Mouse (Mus musculus) WW6 (cell line): ENCODE results near the gene Fancd2.

Experiments used
- DNase-seq: peaks from one replicate; pipeline ENCODE4 v3.0.0-alpha.2; 2013; ENCODE audit warnings: low read depth, low spot score

The Fancd2 gene

DNA sequence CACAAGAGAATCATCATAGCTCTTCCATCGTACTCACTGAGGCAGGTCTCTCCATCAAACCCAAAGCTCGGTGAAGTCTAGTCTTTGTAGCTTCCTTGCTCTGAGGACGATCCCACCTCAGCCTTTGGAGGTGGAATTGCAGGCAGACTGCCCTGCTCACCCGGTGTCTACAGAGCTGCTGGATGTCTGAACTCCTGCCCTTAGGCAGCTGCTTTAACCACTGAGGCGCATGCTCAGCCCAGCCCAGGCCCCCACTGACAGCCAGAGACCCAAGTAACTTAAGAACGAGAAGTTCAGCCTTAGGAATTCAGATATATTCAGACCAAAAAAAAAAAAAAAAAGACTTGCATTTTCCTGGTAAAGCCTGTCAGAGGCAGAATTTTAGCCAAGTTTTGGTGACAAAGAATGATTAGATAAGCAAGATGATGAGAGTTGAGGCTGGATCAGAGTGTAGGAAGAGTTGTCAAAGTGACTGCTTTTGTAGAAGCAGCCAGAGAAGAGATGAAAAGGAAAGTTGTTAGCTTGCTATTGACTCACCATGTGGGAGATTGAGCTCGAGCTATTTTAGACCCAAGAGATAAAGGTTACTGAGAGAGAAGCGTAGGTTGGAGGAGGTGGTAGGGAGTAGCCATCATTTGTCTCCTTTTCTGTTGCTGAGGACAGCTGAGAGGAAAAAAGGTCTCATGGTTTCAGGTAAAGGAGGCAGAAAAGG is 80.9 kb downstream of the Fancd2 start:
- DNase-seq, result no peak

DNA sequence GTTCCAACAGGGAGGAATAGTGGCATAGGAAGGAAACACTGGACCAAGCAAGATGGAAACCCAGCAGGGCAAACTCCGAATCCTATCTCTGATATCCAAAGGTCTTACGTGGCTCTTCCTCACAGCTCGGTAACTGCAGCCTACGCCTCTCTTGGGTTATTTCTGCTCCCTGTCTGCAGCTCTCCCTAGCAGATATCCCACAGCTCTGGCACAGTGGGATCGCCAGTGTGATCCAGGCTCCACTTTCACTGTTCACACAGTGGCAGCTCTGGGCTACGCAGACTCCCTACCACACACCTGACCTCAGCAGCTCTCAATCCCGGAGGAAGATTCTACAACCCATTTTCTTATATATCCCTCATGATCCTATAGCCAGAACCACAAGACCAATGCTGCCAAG is 82.7 kb downstream of the Fancd2 start:
- DNase-seq, result no peak

DNA sequence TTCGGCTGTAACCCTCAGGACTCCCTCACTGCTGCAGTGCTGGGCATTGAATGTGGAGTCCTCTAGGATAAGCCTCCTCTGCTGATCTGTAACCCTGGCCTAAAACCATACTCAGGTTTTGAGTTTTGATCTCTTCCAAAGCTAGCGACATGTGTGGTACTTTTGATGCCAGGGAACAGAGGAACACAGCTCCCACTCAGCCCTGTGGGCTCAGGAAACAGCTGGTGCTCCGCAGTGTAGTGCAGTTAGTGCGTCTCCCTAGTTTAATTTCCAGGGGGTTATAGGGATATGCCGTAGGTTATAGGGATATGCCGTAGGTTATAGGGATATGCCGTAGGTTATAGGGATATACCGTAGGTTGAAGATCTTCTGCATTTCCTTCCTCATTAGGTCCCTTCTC is 83.5 kb downstream of the Fancd2 start:
- no peak for DNase-seq

DNA sequence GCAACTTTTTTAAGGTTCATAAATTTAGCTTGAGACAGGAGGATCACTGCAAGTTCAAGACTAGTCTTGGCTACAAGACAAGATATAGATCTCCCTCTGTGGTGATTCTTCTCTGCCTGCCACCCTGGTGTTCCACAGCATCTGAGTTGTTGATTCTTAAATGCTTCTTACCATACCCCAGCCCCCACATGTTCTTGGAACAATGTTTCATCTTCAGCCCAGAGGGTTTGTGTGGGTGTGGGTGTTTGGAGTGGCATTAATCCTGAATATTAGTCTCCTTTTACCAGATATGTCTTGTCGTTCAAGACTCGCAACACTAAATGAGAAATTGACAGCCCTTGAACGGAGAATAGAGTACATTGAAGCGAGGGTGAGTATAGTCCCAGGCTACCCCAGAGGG is 84.0 kb downstream of the Fancd2 start:
- DNase-seq, result no peak

- no peak for DNase-seq
Measured at GRCm38 (mm10) chr6:113623386-113623785, 91.9 kb downstream of the Fancd2 start.

DNA sequence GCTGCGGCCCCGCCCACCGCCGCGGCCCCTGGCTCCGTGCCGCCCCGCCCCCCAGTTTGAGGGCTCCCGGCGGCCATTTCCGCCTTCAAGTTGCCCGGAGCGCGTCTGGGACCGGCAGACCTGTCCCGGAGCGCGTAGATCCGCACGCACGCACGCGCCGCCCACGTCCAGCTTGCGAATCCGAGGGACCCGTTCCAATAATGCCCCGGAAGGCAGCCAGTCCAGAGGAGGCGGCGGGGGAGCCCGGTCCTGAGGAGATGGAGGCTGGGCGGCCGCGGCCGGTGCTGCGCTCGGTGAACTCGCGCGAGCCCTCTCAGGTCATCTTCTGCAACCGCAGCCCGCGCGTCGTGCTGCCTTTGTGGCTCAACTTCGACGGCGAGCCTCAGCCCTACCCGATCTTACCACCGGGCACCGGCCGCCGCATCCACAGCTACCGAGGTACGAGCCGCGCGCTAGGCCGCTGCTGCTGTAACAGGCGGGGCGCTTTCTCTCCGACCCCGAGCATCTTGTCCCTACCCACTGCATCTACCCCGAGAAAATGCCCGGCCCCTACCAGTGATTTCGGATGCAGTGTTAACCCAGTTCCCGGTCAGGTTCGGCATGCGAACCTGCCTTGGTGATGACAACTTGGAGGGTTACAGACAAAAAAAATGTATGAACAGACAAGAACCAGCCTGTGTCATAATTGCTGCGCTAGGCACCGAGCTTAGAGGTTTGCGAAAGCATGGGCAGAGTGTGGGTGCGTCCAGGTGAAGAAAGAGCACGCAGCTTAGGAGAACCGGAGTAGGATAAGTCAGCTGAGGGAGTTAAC is 92.7 kb downstream of the Fancd2 start, which contains the start of gene Vhl:
Gene Vhl, plus strand, starts transcription at position 19 of the 811 bp plus-strand sequence.
- no peak for DNase-seq

- DNase-seq, result no peak
Measured at GRCm38 (mm10) chr6:113624989-113625770, 93.7 kb downstream of the Fancd2 start.

GRCm38 (mm10) chr6:113630322-113630721 is 98.8 kb downstream of the Fancd2 start:
- DNase-seq, result no peak

DNA sequence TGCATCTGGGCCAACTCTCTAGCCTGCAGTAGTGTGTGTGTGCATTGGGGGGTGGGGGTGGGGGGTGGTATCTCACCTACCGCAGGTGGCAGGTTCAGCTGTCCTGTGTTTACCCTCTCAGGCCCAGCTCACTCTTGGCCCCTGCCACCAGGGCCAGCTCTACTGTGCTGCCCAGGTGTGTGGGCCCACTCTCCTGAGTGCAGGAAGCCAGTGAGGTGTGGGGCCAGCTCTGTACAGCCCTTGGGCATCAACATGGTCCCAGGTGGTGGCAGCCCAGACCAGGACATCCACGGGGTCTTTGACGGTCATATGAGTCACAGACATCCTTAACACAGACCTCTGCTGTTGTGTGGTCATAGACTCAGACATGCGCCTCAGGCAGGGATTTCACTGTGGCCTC is 101.4 kb downstream of the Fancd2 start:
- no peak for DNase-seq

DNA sequence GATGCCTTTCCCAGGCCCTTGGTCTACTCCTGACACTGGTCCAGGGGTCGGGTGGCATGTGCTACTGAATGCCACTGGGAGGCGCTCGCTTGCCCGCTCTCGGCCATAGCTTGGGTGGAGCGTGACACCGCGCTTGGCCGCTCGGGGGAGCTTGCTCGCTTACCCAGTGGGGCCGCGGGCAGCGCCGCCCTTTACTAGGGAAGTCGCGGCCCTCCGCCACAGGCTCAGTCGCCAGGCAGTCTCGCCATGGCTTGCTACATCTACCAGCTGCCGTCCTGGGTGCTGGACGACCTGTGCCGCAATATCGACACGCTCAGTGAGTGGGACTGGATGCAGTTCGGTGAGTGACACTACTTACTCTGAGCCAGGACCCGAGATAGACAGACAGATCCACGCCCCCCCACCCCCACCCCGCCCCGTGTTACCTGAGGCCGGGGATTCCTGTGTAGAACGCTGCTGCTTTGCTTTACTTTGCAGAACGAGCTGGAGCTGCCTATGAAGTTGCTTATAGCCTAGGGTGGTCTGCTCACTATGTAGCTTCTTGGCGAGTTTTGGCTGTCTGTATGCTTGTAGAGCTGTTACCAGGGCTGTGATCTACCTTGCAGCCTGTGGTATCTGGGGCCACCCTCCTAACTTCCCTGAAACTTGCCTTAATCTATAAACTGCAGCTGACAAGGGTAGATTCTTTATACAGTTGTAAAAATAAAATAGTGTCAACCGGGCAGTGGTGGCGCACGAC is 107.0 kb downstream of the Fancd2 start, which contains the start of gene Irak2:
Gene Irak2, plus strand, starts transcription at position 166 of the 739 bp plus-strand sequence.
- peak; percentile 95 for DNase-seq

DNA sequence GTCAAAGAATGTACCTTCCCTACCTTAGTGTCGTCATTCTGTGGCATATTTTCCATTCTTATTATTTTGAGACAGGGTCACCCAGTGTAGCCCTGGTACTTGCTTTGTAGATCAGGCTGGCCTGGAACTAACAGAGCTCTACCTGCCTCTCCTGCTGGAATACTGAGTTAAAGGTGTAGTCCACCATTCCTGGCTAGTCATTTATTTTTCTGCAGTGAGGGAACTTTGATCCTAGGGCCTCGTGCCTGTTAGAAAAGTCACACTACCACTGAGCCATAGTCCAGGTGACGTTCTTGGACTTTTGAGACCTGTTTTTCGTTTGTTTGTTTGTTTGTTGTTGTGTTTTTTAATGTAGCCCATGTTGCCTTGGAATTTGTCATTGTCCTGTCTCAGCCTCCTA is 107.7 kb downstream of the Fancd2 start:
- no peak for DNase-seq

DNA sequence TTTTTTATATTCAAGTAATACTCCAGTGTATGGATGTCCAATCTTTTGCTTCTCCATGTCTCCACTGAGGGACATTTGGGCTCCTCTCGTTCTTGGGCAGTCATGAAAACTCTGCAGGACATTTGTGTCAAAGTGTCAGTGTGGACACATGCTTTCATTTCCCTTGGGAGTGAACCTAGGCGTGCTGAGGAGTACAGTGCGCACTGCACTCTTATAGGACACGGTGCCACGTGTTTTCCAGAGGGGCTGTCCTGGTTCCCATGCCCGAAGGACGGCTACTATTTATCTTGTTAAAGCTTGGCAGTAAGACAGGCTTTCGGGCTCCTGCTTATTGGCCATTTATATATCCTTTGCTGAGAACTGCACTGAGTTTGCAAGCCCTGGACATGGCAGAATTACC is 111.1 kb downstream of the Fancd2 start:
- no peak for DNase-seq

DNA sequence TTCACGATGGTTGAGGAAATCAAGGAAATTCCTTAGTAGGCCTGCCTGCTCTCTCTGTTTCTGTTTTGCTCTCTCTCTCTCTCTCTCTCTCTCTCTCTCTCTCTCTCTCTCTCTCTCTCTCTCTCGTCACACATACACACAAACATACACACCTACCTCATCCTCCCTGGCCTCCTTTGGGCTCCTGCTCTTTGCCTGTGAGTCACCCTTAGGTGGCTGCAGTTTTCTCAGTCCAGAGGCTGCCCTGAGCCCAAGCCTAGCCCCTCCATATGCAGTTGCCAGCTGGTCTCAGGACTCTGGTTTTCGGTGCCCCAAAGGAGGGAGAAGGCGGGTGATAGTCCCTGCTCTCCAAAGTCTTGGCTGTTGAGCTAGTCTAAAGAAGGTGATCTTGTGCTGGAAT is 111.5 kb downstream of the Fancd2 start:
- no peak for DNase-seq

DNA sequence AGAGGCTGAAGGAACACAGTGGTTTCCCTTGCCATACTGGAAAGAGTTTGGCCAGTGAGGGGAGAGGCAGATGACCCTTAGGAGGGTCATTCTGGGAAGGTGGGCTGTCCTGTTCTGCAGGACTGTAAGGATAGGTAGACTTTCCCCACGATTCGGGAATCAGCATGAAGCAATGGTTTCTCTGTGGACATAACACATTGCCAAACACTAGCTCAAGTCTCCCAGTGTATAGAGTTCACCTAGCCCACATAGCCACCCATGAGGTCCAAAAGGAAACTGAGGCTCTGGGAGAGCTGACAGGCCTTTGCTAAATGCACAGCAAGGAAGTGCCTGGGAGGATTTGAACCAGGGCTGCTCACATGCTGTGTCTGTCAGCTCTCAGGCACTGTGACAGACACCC is 112.5 kb downstream of the Fancd2 start:
- no peak for DNase-seq

- DNase-seq, result no peak
Measured at GRCm38 (mm10) chr6:113644808-113645207, 113.3 kb downstream of the Fancd2 start.
